ENCODE assay signal across 25 mouse cellular contexts in the genomic region with DNA sequence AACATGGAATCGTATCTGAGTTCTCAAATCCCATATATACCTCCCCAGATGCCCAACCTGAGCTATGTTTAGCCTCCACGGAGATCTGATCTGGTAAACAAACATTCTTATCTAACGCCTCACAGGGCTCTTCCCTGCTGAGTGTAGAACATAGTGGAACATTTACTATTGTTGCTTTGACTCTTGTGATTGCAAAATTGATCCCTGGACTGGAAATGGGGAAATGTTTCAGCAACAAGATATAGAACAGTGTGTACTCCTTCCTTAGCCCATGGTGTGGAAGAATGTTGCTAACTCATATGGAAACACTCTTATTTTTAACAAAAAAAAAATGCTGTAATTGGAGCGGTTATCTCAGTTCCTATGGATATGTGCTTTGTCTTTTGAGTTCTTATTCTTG.
A peak's percentile ranks its signal among the peaks of the same experiment; 100 is the strongest.
DNase-seq lines count a peak whose midpoint lies in the region; ATAC-seq and TF ChIP-seq lines count a peak whose summit lies in the region.
"Had no signal": no experiment of that assay in that cellular context is flagged by ENCODE, and none has a peak within 500 bp of the region (broad histone marks: within the 10 kb centered on the region; RNA-seq: fewer than 3 reads in every experiment).

No protein-coding gene starts in this region.

- DNase-seq in liver, adult 2 months (ENCODE audit: extremely low read depth, low read depth, low spot score), result peak; percentile 89
- DNase-seq in lung, postnatal 0 days (ENCODE audit: low spot score), result peak; percentile 90
- no peak for DNase-seq in lung, postnatal 14 days
- DNase-seq in liver, postnatal 0 days, result no peak
- no peak for DNase-seq in thymus, postnatal 10 days (ENCODE audit: low spot score in 2 of 2)
- no peak for DNase-seq in spleen, adult 12 weeks (ENCODE audit: low spot score)
- DNase-seq: adrenal gland, postnatal 10 days; adrenal gland, postnatal 36 days; B cell, adult 2 months; cerebellum, adult 2 months; cerebellum, adult 9-11 months; cerebellum, postnatal 25 days; forebrain, postnatal 0 days; heart, adult 18-20 months; heart, postnatal 14 days; heart, postnatal 4 days had no signal

- no peak for ATAC-seq in liver, embryonic 12.5 days
- peak; percentile 81 for ATAC-seq in lung, postnatal 0 days
- peak; percentile 88 for ATAC-seq in liver, postnatal 0 days
- ATAC-seq: forebrain, embryonic 14.5 days; forebrain, postnatal 0 days; Patski had no signal

- H3K4me2 ChIP-seq in liver, embryonic 12.5 days, result no peak overlapping the region
- H3K4me2 ChIP-seq in lung, postnatal 0 days (replicated peaks; ENCODE audit: low read depth, low read length), result no peak overlapping the region
- no peak overlapping the region for H3K4me2 ChIP-seq in liver, postnatal 0 days (ENCODE audit: low read depth, low read length)
- H3K4me2 ChIP-seq: embryonic facial prominence, embryonic 12.5 days; embryonic facial prominence, embryonic 15.5 days; heart, embryonic 13.5 days; hindbrain, embryonic 14.5 days had no signal

- H3K9ac ChIP-seq in liver, adult 2 months (ENCODE audit: low read depth, low read length), result no peak overlapping the region
- no peak overlapping the region for H3K9ac ChIP-seq in liver, embryonic 12.5 days
- H3K9ac ChIP-seq in lung, postnatal 0 days (replicated peaks; ENCODE audit: low read depth), result no peak overlapping the region
- H3K9ac ChIP-seq in liver, postnatal 0 days (replicated peaks), result no peak overlapping the region
- H3K9ac ChIP-seq: embryonic facial prominence, embryonic 12.5 days; embryonic facial prominence, embryonic 15.5 days; forebrain, postnatal 0 days; heart, embryonic 13.5 days; hindbrain, embryonic 14.5 days had no signal

- WGBS in liver, adult 2 months, result 5% methylated on average over 4 of the region's 4 CpGs
- 45% methylated on average over 4 of the region's 4 CpGs for WGBS in liver, embryonic 12.5 days (ENCODE audit: insufficient replicate concordance)
- 20% methylated on average over 4 of the region's 4 CpGs for WGBS in lung, postnatal 0 days
- WGBS in liver, postnatal 0 days (ENCODE audit: insufficient replicate concordance), result 33% methylated on average over 4 of the region's 4 CpGs

- no peak overlapping the region for H3K4me3 ChIP-seq in liver, adult 2 months (ENCODE audit: insufficient read depth, low read depth, low read length)
- H3K4me3 ChIP-seq in liver, embryonic 12.5 days, result no peak overlapping the region
- no peak overlapping the region for H3K4me3 ChIP-seq in lung, postnatal 0 days (ENCODE audit: low read depth, low read length)
- H3K4me3 ChIP-seq in liver, postnatal 0 days (ENCODE audit: low read depth, low read length), result no peak overlapping the region
- H3K4me3 ChIP-seq: embryonic facial prominence, embryonic 12.5 days; embryonic facial prominence, embryonic 15.5 days; heart, embryonic 13.5 days had no signal

- no peaks in the 10 kb centered on the region for H3K27me3 ChIP-seq in liver, adult 2 months (ENCODE audit: control insufficient read depth, insufficient read depth, low read length)
- no peaks in the 10 kb centered on the region for H3K27me3 ChIP-seq in liver, embryonic 12.5 days (replicated peaks)
- no peaks in the 10 kb centered on the region for H3K27me3 ChIP-seq in lung, postnatal 0 days (replicated peaks; ENCODE audit: insufficient read depth, low read length)
- no peaks in the 10 kb centered on the region for H3K27me3 ChIP-seq in liver, postnatal 0 days (ENCODE audit: insufficient read depth, low read length)
- H3K27me3 ChIP-seq: CH12.LX; embryonic facial prominence, embryonic 12.5 days; embryonic facial prominence, embryonic 15.5 days; heart, embryonic 13.5 days; Patski had no signal

- H3K36me3 ChIP-seq in liver, adult 2 months (ENCODE audit: control insufficient read depth, insufficient read depth, low read length), result no peaks in the 10 kb centered on the region
- H3K36me3 ChIP-seq in liver, embryonic 12.5 days, result no peaks in the 10 kb centered on the region
- H3K36me3 ChIP-seq in lung, postnatal 0 days (ENCODE audit: insufficient read depth, low read length), result no peaks in the 10 kb centered on the region
- H3K36me3 ChIP-seq in liver, postnatal 0 days (replicated peaks; ENCODE audit: insufficient read depth, low read length), result no peaks in the 10 kb centered on the region
- H3K36me3 ChIP-seq: embryonic facial prominence, embryonic 12.5 days; embryonic facial prominence, embryonic 15.5 days; G1E; heart, embryonic 13.5 days had no signal

- H3K27ac ChIP-seq in liver, adult 2 months (replicated peaks; ENCODE audit: insufficient read depth, low read depth, low read length), result no peak overlapping the region
- H3K27ac ChIP-seq in liver, embryonic 12.5 days, result no peak overlapping the region
- H3K27ac ChIP-seq in lung, postnatal 0 days (ENCODE audit: low read length), result peak overlapping the region; percentile 71
- peak overlapping the region; percentile 73 for H3K27ac ChIP-seq in liver, postnatal 0 days (ENCODE audit: low read depth)
- H3K27ac ChIP-seq: embryonic facial prominence, embryonic 12.5 days; embryonic facial prominence, embryonic 15.5 days; heart, embryonic 13.5 days; hindbrain, embryonic 14.5 days had no signal

- no peak for TF ChIP-seq POLR2A in liver, adult 2 months (IDR thresholded peaks at IDR 0.05; ENCODE audit: extremely low read depth, insufficient read depth, low read length)

- H3K9me3 ChIP-seq in liver, embryonic 12.5 days (replicated peaks), result no peaks in the 10 kb centered on the region
- H3K9me3 ChIP-seq in lung, postnatal 0 days (ENCODE audit: low read length), result no peaks in the 10 kb centered on the region
- H3K9me3 ChIP-seq in liver, postnatal 0 days (ENCODE audit: low read length), result no peaks in the 10 kb centered on the region
- H3K9me3 ChIP-seq: embryonic facial prominence, embryonic 12.5 days; embryonic facial prominence, embryonic 15.5 days; heart, embryonic 13.5 days had no signal

- peak; percentile 98 for TF ChIP-seq EP300 in lung, postnatal 0 days (IDR thresholded peaks at IDR 0.05)
- peak; percentile 83 for TF ChIP-seq EP300 in liver, postnatal 0 days (IDR thresholded peaks at IDR 0.05; ENCODE audit: low read depth)

- no peaks in the 10 kb centered on the region for H3K79me2 ChIP-seq in liver, adult 2 months (ENCODE audit: control insufficient read depth, insufficient read depth, low read length)

- no peak for TF ChIP-seq CTCF in liver, adult 2 months (IDR thresholded peaks at IDR 0.05; ENCODE audit: low read depth, low read length)
- TF ChIP-seq CTCF in lung, postnatal 0 days (IDR thresholded peaks at IDR 0.05), result no peak
- no peak for TF ChIP-seq CTCF in liver, postnatal 0 days (IDR thresholded peaks at IDR 0.05; ENCODE audit: low read depth)

- H3K4me1 ChIP-seq in liver, adult 2 months (ENCODE audit: control insufficient read depth, insufficient read depth, low read length), result peaks cover 5% of the 10 kb centered on the region; the same call in 1 of the 2 replicates
- H3K4me1 ChIP-seq in liver, embryonic 12.5 days, result no peaks in the 10 kb centered on the region
- H3K4me1 ChIP-seq in lung, postnatal 0 days (ENCODE audit: insufficient read depth, low read depth, low read length), result peaks cover 7% of the 10 kb centered on the region; the same call in 1 of the 2 replicates
- H3K4me1 ChIP-seq in liver, postnatal 0 days (ENCODE audit: insufficient read depth), result no peaks in the 10 kb centered on the region
- H3K4me1 ChIP-seq: embryonic facial prominence, embryonic 12.5 days; embryonic facial prominence, embryonic 15.5 days had no signal

Comparison
In these comparisons a context has a peak if more than half of its experiments do, and no peak if none do; other contexts are left out.
1. DNase-seq: peak in liver, adult 2 months (single experiment) and lung, postnatal 0 days (single experiment); none in lung, postnatal 14 days (single experiment), liver, postnatal 0 days (single experiment), thymus, postnatal 10 days (0 of 2) and spleen, adult 12 weeks (single experiment).
2. H3K27ac ChIP-seq: peak in lung, postnatal 0 days (single experiment) and liver, postnatal 0 days (single experiment); none in liver, adult 2 months (single experiment) and liver, embryonic 12.5 days (single experiment).